Mouse (Mus musculus): ENCODE results near the gene Kcnmb4. TPM values are rescaled to one million over a fixed set of nuclear protein-coding genes. Genes with fewer than 3 reads are reported as not detected.

Gene Kcnmb4
- polyA plus RNA-seq, 1 experiment from 2014 or later: 11.2 TPM

GRCm38 (mm10) chr10:116486895-116487747, 13.4 kb upstream of the Kcnmb4 start:
- no peak for DNase-seq (ENCODE audit: low spot score, missing footprints)
- Histone ChIP-seq H3K27me3 (ENCODE audit: control insufficient read depth, insufficient read depth, low read length) (no peaks in the 10 kb centered on the region), H3K36me3 (ENCODE audit: control insufficient read depth, insufficient read depth, low read length) (peaks cover 8% of the 10 kb centered on the region; the same call in 1 of the 2 replicates), H3K4me1 (ENCODE audit: control insufficient read depth, insufficient read depth, low read length) (no peaks in the 10 kb centered on the region), H3K9ac (ENCODE audit: low read length) (no peak overlapping the region), H3K9me3 (ENCODE audit: control insufficient read depth, low read length) (no peaks in the 10 kb centered on the region), H3K4me3 (ENCODE audit: low read depth, low read length) (no peak overlapping the region), H3K4me2 (no peak overlapping the region), H3K27ac (ENCODE audit: low read depth, low read length) (no peak overlapping the region)
- no peak for ATAC-seq (ENCODE audit: low FRiP score)
- WGBS: 89% methylated on average over 10 of the region's 10 CpGs

GRCm38 (mm10) chr10:116481917-116482316, 8.2 kb upstream of the Kcnmb4 start:
- Histone ChIP-seq H3K4me1 (ENCODE audit: control insufficient read depth, insufficient read depth, low read length) (no peaks in the 10 kb centered on the region), H3K9me3 (ENCODE audit: control insufficient read depth, low read length) (no peaks in the 10 kb centered on the region), H3K4me2 (no peak overlapping the region), H3K27ac (ENCODE audit: low read depth, low read length) (no peak overlapping the region), H3K9ac (ENCODE audit: low read length) (no peak overlapping the region), H3K36me3 (ENCODE audit: control insufficient read depth, insufficient read depth, low read length) (peaks cover 8% of the 10 kb centered on the region; the same call in 1 of the 2 replicates), H3K4me3 (ENCODE audit: low read depth, low read length) (no peak overlapping the region), H3K27me3 (ENCODE audit: control insufficient read depth, insufficient read depth, low read length) (no peaks in the 10 kb centered on the region)
- ATAC-seq (ENCODE audit: low FRiP score) (no peak), DNase-seq (ENCODE audit: low spot score, missing footprints) (no peak)
- 94% methylated on average over 12 of the region's 12 CpGs for WGBS

GRCm38 (mm10) chr10:116480988-116481387, 7.3 kb upstream of the Kcnmb4 start:
- H3K36me3 ChIP-seq (ENCODE audit: control insufficient read depth, insufficient read depth, low read length): peaks cover 5% of the 10 kb centered on the region; the same call in 1 of the 2 replicates
- no peak for ATAC-seq (ENCODE audit: low FRiP score)
- no peak for DNase-seq (ENCODE audit: low spot score, missing footprints)
- no peak overlapping the region for H3K4me2 ChIP-seq
- no peak overlapping the region for H3K9ac ChIP-seq (ENCODE audit: low read length)
- 91% methylated on average over 5 of the region's 5 CpGs for WGBS
- no peaks in the 10 kb centered on the region for H3K4me1 ChIP-seq (ENCODE audit: control insufficient read depth, insufficient read depth, low read length)
- no peak overlapping the region for H3K27ac ChIP-seq (ENCODE audit: low read depth, low read length)
- H3K9me3 ChIP-seq (ENCODE audit: control insufficient read depth, low read length): no peaks in the 10 kb centered on the region
- H3K27me3 ChIP-seq (ENCODE audit: control insufficient read depth, insufficient read depth, low read length): no peaks in the 10 kb centered on the region
- H3K4me3 ChIP-seq (ENCODE audit: low read depth, low read length): no peak overlapping the region

GRCm38 (mm10) chr10:116476559-116476958, 2.9 kb upstream of the Kcnmb4 start:
- DNase-seq (ENCODE audit: low spot score, missing footprints) (no peak), ATAC-seq (ENCODE audit: low FRiP score) (no peak)
- H3K27me3 ChIP-seq (ENCODE audit: control insufficient read depth, insufficient read depth, low read length): no peaks in the 10 kb centered on the region
- H3K9ac ChIP-seq (ENCODE audit: low read length): no peak overlapping the region
- no peak overlapping the region for H3K4me3 ChIP-seq (ENCODE audit: low read depth, low read length)
- no peaks in the 10 kb centered on the region for H3K36me3 ChIP-seq (ENCODE audit: control insufficient read depth, insufficient read depth, low read length)
- no peaks in the 10 kb centered on the region for H3K9me3 ChIP-seq (ENCODE audit: control insufficient read depth, low read length)
- peaks cover 7% of the 10 kb centered on the region for H3K4me1 ChIP-seq (ENCODE audit: control insufficient read depth, insufficient read depth, low read length)
- no peak overlapping the region for H3K27ac ChIP-seq (ENCODE audit: low read depth, low read length)
- 91% methylated on average over 3 of the region's 3 CpGs for WGBS
- no peak overlapping the region for H3K4me2 ChIP-seq

GRCm38 (mm10) chr10:116475725-116476124, 2.0 kb upstream of the Kcnmb4 start:
- Histone ChIP-seq H3K4me3 (ENCODE audit: low read depth, low read length) (no peak overlapping the region), H3K9ac (ENCODE audit: low read length) (no peak overlapping the region), H3K36me3 (ENCODE audit: control insufficient read depth, insufficient read depth, low read length) (no peaks in the 10 kb centered on the region), H3K9me3 (ENCODE audit: control insufficient read depth, low read length) (no peaks in the 10 kb centered on the region), H3K4me1 (ENCODE audit: control insufficient read depth, insufficient read depth, low read length) (peaks cover 7% of the 10 kb centered on the region), H3K4me2 (no peak overlapping the region), H3K27ac (ENCODE audit: low read depth, low read length) (no peak overlapping the region), H3K27me3 (ENCODE audit: control insufficient read depth, insufficient read depth, low read length) (no peaks in the 10 kb centered on the region)
- no peak for DNase-seq (ENCODE audit: low spot score, missing footprints)
- WGBS: 75% methylated on average over 6 of the region's 6 CpGs
- ATAC-seq (ENCODE audit: low FRiP score): no peak

- WGBS: under 1% methylated on average over 74 of the region's 78 CpGs
- ATAC-seq (ENCODE audit: low FRiP score): peak; percentile 80
- H3K4me3 ChIP-seq (ENCODE audit: low read depth, low read length): peak overlapping the region; percentile 66
- H3K27ac ChIP-seq (ENCODE audit: low read depth, low read length): peak overlapping the region; percentile 48
- no peaks in the 10 kb centered on the region for H3K36me3 ChIP-seq (ENCODE audit: control insufficient read depth, insufficient read depth, low read length)
- H3K4me1 ChIP-seq (ENCODE audit: control insufficient read depth, insufficient read depth, low read length): peaks cover 7% of the 10 kb centered on the region
- H3K9ac ChIP-seq (ENCODE audit: low read length): peak overlapping the region; percentile 88
- peak overlapping the region; percentile 91 for H3K4me2 ChIP-seq
- H3K27me3 ChIP-seq (ENCODE audit: control insufficient read depth, insufficient read depth, low read length): no peaks in the 10 kb centered on the region
- peak; percentile 97 for DNase-seq (ENCODE audit: low spot score, missing footprints)
- no peaks in the 10 kb centered on the region for H3K9me3 ChIP-seq (ENCODE audit: control insufficient read depth, low read length)
These were observed 463 bp downstream of the Kcnmb4 start for GRCm38 (mm10) chr10:116473071-116473758.

- peak overlapping the region; percentile 91 for H3K4me2 ChIP-seq
- peak; percentile 91 for DNase-seq (ENCODE audit: low spot score, missing footprints)
- no peak overlapping the region; the same call in 1 of the 2 replicates for H3K27ac ChIP-seq (ENCODE audit: low read depth, low read length)
- no peaks in the 10 kb centered on the region for H3K27me3 ChIP-seq (ENCODE audit: control insufficient read depth, insufficient read depth, low read length)
- H3K36me3 ChIP-seq (ENCODE audit: control insufficient read depth, insufficient read depth, low read length): no peaks in the 10 kb centered on the region
- no peak for ATAC-seq (ENCODE audit: low FRiP score)
- peaks cover 7% of the 10 kb centered on the region for H3K4me1 ChIP-seq (ENCODE audit: control insufficient read depth, insufficient read depth, low read length)
- peak overlapping the region; percentile 66 for H3K4me3 ChIP-seq (ENCODE audit: low read depth, low read length)
- 12% methylated on average over 5 of the region's 5 CpGs for WGBS
- no peaks in the 10 kb centered on the region for H3K9me3 ChIP-seq (ENCODE audit: control insufficient read depth, low read length)
- peak overlapping the region; percentile 88 for H3K9ac ChIP-seq (ENCODE audit: low read length)
These were observed 1.1 kb downstream of the Kcnmb4 start for GRCm38 (mm10) chr10:116472579-116472978.

- Histone ChIP-seq H3K4me1 (ENCODE audit: control insufficient read depth, insufficient read depth, low read length) (peaks cover 7% of the 10 kb centered on the region), H3K9me3 (ENCODE audit: control insufficient read depth, low read length) (no peaks in the 10 kb centered on the region), H3K4me2 (no peak overlapping the region), H3K27me3 (ENCODE audit: control insufficient read depth, insufficient read depth, low read length) (no peaks in the 10 kb centered on the region), H3K36me3 (ENCODE audit: control insufficient read depth, insufficient read depth, low read length) (no peaks in the 10 kb centered on the region), H3K27ac (ENCODE audit: low read depth, low read length) (no peak overlapping the region), H3K4me3 (ENCODE audit: low read depth, low read length) (no peak overlapping the region), H3K9ac (ENCODE audit: low read length) (no peak overlapping the region)
- no peak for ATAC-seq (ENCODE audit: low FRiP score)
- DNase-seq (ENCODE audit: low spot score, missing footprints): no peak
- WGBS: 88% methylated on average over 11 of the region's 11 CpGs
These were observed 3.3 kb downstream of the Kcnmb4 start for GRCm38 (mm10) chr10:116470306-116470925.

- no peak overlapping the region for H3K9ac ChIP-seq (ENCODE audit: low read length)
- no peaks in the 10 kb centered on the region for H3K36me3 ChIP-seq (ENCODE audit: control insufficient read depth, insufficient read depth, low read length)
- peaks cover 3% of the 10 kb centered on the region; the same call in 1 of the 2 replicates for H3K9me3 ChIP-seq (ENCODE audit: control insufficient read depth, low read length)
- no peaks in the 10 kb centered on the region for H3K27me3 ChIP-seq (ENCODE audit: control insufficient read depth, insufficient read depth, low read length)
- 87% methylated on average over 5 of the region's 5 CpGs for WGBS
- DNase-seq (ENCODE audit: low spot score, missing footprints): no peak
- no peak overlapping the region for H3K27ac ChIP-seq (ENCODE audit: low read depth, low read length)
- peaks cover 7% of the 10 kb centered on the region for H3K4me1 ChIP-seq (ENCODE audit: control insufficient read depth, insufficient read depth, low read length)
- H3K4me3 ChIP-seq (ENCODE audit: low read depth, low read length): no peak overlapping the region
- H3K4me2 ChIP-seq: no peak overlapping the region
- no peak for ATAC-seq (ENCODE audit: low FRiP score)
These were observed 5.6 kb downstream of the Kcnmb4 start for GRCm38 (mm10) chr10:116468094-116468493.

Measured in midbrain, embryonic 11.5 days (tissue).